Mouse (Mus musculus) heart, adult 18-20 months (tissue): ENCODE data around the gene Pom121l2. TPM values are rescaled to one million over a fixed set of nuclear protein-coding genes. Genes with fewer than 3 reads are reported as not detected.
A peak's percentile ranks its signal among the peaks of the same experiment; 100 is the strongest.

Source experiments
- DNase-seq, 2 experiments: peaks; one replicate each; pipeline ENCODE4 v3.0.0; 2021 to 2022; ENCODE audit warnings: mixed read lengths in 1 of 2
- long read RNA-seq, 2 experiments: library from polyadenylated mRNA; stranded (forward); transcript quantifications; one replicate each; pipeline ENCODE4 v2.0.0; 2021
- total RNA-seq, 2 experiments: library from RNA; stranded (reverse); gene quantifications; 2 replicates each; pipeline ENCODE4 v1.2.3; 2021

Gene Pom121l2
- total RNA-seq = not detected
- long read RNA-seq, experiment 1 = 0 reads
- long read RNA-seq, experiment 2, partial matches to known transcripts = 0 of 1 reads
- long read RNA-seq, experiment 2, other reads (novel, unspliced or antisense) = 0 of 1 reads

- peak; percentile 63 to 71 for DNase-seq
These were observed at the start of gene Pom121l2 for GRCm38 (mm10) chr13:21980981-21981802. Gene Pom121l2 (plus strand): TSS chr13:21981194.

- DNase-seq = no peak
These were observed 49.3 kb upstream of the Pom121l2 start for GRCm38 (mm10) chr13:21931740-21932139.

DNA sequence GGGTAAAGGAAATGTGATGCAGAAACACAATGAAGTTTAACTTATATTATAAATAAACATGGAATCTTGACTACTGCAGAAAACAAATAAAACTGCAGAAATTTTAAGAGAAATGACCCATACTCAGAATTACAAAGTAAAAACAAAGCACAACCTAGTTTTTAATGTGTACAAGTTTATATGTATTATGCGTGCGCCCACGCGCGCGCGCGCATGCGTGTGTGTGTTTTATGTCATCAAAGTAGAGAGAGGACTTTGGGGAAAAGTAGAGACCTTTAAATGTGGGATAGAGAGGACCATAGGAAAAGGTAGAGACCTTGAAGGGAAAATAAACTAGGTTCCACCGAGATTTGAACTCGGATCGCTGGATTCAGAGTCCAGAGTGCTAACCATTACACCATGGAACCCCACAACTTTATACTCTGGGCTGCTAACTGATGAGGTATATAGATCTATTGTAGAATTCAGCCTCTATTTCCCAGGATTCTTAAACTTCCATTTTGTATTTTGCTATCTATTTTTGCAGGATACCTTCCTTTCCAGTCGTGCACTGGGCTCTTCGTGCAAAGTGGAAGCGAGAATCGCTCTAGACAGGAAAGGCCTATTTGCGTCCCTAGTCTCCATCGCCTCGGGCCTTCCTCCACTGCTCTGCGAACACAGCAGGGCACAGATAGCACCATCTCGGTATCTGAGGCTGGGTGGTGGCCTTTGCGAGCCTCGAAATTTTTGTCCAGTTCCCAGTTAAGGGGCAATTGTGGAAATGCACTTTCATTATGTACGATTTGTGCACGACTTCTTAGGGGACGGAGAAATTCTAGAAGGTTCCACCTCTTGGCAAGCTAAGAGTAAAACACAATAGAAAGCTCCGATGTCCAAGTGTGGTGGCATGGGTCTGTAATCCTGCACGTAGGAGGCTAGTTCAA lies 47.1 kb upstream of the Pom121l2 start:
- peak; percentile 25 to 57 for DNase-seq

GRCm38 (mm10) chr13:21934982-21935791 lies 45.8 kb upstream of the Pom121l2 start:
- peak; percentile 62 to 88 for DNase-seq

DNA sequence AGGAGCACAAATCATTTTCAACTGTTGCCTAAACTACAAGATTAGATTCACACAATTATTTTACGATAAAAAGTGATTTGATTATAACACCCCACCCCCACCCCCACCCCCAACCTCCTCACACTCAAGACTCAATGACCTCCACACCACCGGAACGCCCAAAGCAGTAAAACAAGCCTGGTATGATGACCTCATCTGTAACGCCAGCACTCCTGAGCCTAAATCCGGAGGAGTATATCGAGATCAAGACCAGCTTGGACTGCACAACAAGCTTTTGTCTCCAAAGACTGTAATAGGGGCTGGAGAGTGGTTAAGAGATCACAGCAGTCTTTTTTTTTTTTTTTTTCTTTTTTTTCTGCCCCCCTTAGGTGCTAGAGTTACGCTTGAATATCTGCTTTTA lies 45.2 kb upstream of the Pom121l2 start:
- DNase-seq = no peak

DNA sequence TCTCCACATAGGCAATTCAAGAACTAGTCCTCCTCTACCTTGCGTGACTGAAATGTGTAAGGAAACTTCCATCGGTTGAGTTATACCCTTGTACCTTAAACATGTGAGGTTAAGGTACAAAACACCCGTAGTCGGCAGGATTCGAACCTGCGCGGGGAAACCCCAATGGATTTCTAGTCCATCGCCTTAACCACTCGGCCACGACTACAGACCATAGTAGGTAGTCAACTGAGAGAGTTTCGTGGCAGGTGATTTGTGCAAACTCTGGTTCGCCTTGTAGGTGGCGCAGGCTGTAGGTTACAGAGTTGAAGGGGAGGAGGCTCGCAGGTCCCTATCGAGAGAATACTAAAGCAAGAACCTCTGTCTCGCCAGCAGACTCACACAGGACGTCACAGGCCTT lies 44.0 kb upstream of the Pom121l2 start:
- peak; percentile 53 to 59 for DNase-seq

DNA sequence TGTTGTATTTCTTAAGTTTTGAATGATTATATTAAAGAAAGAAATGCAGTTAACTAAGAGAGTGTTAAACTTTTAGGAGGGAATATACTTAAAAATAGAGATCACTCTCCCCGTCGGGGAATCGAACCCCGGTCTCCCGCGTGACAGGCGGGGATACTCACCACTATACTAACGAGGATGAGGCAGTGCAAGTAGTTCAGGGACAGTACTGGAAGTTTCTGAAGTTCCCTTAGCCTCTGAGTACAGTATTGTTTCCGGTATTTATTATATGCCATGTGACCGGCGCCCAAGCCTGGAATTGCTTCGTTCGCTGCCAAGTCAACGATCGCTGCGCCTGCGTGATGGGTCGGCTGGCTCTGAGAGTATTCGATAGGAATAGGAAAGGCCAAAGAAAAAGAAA lies 40.8 kb upstream of the Pom121l2 start:
- peak; percentile 93 to 97 for DNase-seq

- peak; percentile 87 to 93 for DNase-seq
These were observed 40.1 kb upstream of the Pom121l2 start for GRCm38 (mm10) chr13:21940811-21941321.

GRCm38 (mm10) chr13:21943644-21944043 lies 37.4 kb upstream of the Pom121l2 start:
- no peak for DNase-seq

DNA sequence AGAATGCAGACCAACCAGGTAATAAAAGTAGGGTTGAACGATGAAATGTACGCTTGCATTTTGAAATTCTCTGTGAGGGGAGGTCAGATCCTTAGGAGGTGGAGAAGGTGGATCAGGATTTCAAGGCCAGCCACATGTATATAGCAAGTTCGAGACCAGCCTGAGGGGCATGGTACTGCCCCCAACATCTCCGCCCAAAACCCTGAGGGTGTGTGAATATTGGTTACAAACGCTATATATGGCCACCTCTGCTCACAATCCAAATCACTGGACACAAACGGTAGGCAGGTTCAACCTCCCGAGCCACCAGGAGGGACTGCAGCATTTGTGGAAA lies 36.4 kb upstream of the Pom121l2 start:
- DNase-seq = no peak

DNA sequence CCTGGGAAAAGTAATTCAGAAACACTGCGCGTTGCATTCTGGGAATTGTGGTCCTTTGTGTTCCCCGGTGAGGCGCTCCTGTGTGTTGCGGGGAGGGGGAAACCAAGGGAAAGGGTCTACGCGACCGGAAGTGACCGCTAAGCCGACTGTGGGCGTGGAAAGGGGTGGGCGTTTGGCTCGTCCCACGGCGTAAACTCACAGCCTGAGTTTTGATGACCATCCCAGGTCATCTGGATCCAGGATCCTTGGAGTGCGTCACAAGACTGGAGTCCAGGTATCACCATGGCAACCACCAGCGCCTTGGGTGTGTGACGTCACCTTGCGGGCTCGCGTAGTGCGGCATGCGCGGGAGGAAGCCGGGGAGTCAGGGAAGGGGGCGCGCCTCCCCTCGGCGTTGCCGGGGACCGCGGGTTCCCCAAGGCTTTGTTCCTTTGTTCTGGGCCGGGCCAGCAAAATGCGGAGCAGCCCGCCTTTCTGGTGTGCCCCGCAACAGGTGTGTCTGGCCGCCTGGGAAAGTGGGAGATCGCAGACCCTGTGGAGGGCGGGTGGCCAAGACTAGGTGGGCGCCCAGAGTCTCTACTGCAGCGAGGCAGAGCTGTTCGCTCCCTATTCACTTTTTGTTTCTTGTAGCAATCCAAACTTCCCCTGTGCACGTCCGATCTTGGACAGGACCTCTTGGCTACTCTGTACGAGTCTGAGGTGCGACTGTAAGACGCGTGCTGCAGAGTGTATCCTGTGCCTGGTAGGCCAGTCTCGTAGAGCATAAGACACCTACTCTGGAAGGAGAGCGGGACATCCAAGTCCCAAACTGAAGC lies 35.9 kb upstream of the Pom121l2 start, which contains the start of gene Zfp184:
TSS of gene Zfp184 (plus strand) at position 169 of the 815 bp plus-strand sequence.
- DNase-seq = peak; percentile 89 to 90

- no peak for DNase-seq
These were observed 11.7 kb upstream of the Pom121l2 start for GRCm38 (mm10) chr13:21969269-21969668.

DNA sequence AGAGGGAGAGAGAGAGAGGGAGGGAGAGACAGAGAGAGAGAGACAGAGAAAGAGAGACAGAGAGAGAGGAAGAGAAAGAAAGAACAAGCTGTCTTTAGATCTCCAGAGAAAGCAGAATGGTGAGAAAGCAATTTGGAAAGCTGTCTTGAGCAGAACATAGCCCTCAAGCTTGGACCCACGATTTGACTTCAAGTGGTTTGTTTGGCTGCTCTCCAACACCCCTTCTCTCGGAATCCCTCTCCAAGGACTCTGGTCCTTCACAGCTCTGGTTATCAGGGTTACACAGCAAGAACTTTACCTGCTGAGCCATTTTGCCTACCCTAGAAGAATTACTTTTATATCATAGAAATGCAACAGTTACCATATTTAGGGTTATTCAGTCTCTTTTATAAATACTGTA lies 11.2 kb upstream of the Pom121l2 start:
- no peak for DNase-seq

DNA sequence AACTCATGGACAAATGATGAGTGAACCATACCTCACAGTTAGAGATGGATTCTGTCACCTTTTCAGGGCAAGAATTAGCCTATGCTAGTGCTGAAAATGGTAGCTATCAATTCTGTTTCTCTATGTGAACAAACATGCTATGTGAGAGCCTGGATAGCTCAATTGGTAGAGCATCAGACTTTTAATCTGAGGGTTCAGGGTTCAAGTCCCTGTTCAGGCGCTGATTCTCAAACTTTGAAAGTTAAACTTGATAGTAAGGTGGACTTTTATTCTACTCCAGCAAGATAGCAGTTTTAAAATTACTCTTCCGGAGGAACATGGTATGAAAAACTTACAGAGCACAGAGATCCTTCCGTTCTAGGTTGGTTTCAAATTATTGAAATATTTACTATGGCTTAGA lies 9.4 kb upstream of the Pom121l2 start:
- no peak for DNase-seq

DNA sequence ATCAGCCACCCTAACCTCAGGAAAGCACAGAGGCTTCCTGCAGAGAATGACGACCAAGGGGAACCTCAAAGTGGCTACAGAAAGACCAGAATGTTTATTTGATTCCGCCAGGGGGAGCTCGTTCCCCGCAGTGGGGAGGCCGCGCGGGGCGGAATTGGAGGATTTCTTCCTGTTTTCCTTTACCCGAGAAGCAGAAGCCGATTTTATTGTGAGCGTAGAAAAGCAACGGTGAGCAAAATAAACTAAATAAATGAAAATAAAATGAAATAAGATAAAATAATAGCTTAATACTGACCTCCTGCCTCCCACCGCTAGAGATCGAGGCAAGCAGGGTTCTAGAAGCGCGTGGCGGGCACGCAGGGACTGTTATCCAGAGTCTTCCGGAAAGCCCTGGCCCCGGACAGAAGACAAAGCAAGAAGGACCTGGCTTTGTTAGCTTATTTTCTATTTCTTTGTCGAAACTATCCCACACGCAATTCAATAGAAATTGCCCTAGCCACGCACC lies 6.7 kb upstream of the Pom121l2 start:
- DNase-seq = peak; percentile 93 to 96

- DNase-seq = peak; percentile 81 to 90
These were observed 6.1 kb upstream of the Pom121l2 start for GRCm38 (mm10) chr13:21974726-21975473.

- DNase-seq = no peak
These were observed 804 bp downstream of the Pom121l2 start for GRCm38 (mm10) chr13:21981803-21982193.

GRCm38 (mm10) chr13:21984486-21984885 lies 3.5 kb downstream of the Pom121l2 start:
- DNase-seq = no peak

DNA sequence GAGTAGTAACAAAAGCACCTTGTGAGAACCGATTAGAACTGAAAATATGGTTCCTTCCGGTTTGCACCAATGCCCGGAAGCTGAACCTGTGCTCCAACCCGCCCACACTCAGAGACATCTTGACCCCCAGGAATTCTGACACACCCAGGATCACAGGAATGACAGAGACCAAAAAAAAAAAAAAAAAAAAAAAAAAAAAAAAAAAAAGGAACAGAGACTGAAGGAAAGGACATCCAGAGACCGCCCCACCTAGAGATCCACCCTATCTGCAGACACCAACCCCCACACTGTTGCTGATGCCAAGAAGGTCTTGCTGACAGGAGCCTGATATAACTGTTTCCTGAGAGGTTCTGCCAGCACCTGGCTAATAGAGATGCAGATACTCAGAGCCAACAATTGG lies 11.6 kb downstream of the Pom121l2 start:
- no peak for DNase-seq
